Mouse (Mus musculus) cerebellum, adult 2 months (tissue): ENCODE measurements around the gene Scgb1c1.

Experiments used
- CTCF ChIP-seq: fragments of 200-500 bp; IDR thresholded peaks from 2 replicates; pipeline ENCODE4 v1.5.1; 2011; ENCODE audit warnings: low read depth, mild to moderate bottlenecking, control low read depth, low read length, moderate library complexity, borderline replicate concordance; ENCODE audit not compliant: insufficient read depth
- POLR2A ChIP-seq: fragments of 200-500 bp; IDR thresholded peaks from 2 replicates; pipeline ENCODE4 v1.6.1; 2011; ENCODE audit warnings: low read length, control low read depth, borderline replicate concordance; ENCODE audit not compliant: insufficient read depth

GRCm38 (mm10) chr7:140821305-140821652 is 24.1 kb upstream of the Scgb1c1 start:
- no peak for TF ChIP-seq POLR2A
- no peak for TF ChIP-seq CTCF
